Mouse (Mus musculus): ENCODE measurements around the gene AL732309.1. TPM values are rescaled to one million over a fixed set of nuclear protein-coding genes. Genes with fewer than 3 reads are reported as not detected.

Gene AL732309.1
- polyA plus RNA-seq, 1 experiment from 2014 or later: 3.0 TPM

DNA sequence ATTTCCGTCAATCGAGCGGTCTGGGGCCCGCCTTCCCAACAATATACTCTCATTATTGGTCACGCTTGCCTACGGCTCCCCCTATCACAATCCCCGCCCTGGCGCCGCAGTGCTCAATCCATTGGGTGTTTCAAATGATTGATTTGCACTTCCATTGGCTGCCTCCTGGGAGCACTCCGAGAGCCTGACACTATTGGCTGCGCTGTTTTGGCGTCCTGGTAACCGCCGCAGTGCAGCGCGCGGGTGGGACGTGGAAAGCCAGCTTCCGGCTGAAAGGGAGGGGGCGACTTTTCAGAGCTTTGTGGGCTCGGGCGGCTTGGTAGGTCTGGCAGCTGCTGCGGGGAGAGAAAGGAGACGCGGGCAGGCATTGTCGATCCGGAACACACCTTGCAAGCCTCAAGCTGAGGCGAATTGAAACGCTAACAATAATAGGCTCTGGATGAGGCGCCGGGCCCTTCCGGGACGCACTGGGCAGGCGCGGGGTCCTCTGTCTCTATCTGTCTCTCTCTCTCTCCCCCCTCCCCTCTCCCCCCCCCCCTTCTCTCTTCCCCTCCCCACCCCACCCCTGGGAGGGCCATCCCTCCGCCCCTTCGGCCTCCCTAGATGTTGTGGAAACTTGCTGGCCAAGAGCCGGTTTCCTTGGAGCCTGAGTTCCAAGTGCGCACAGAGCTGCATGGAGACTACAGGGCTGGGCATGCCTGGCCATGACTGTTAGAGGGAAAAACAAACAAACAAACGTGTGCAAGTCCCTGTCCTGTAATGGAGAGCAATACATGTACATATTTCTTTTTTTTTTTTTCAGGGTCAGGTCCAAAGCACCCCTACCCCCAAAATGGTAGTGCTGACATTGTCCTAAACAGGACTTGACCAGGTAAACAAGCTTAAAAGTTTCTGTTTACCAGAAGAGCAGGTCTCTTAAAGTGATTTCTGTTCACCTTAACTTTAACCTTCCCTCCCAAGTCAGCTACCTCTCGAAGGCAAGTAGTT, 21.6 kb downstream of the AL732309.1 start:
- Histone ChIP-seq H3K4me3 (ENCODE audit: inconsistent target) (peak overlapping the region; percentile 78), H3K79me2 (ENCODE audit: inconsistent target) (peaks cover 13% of the 10 kb centered on the region), H3K36me3 (ENCODE audit: inconsistent target) (no peaks in the 10 kb centered on the region), H3K27ac (peak overlapping the region; percentile 80)
- 3% methylated on average over 33 of the region's 41 CpGs for WGBS (ENCODE audit: missing documents)

DNA sequence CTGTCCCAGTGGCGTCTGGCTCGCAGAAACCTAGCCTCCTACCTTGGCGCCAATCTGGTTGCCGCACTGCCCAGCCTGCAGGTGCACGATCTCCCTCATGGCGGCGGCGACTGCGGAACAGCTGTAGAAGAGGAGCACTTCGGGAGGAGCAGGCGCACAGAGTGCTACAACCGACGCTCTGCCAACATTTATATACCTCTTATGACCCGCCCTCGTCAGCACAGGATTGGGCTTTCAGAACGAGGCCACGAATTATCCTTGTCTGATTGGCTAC, 22.2 kb downstream of the AL732309.1 start, which contains the start of gene Tubb4b:
Tubb4b (minus strand) TSS at position 211 of the 274 bp plus-strand sequence.
- H3K36me3 ChIP-seq (ENCODE audit: inconsistent target): no peaks in the 10 kb centered on the region
- peak within 1 kb of the TSS; percentile 80 for H3K27ac ChIP-seq
- WGBS (ENCODE audit: missing documents): 2% methylated on average over 17 of the region's 17 CpGs
- peaks cover 13% of the 10 kb centered on the region for H3K79me2 ChIP-seq (ENCODE audit: inconsistent target)
- H3K4me3 ChIP-seq (ENCODE audit: inconsistent target): peak within 1 kb of the TSS; percentile 78

DNA sequence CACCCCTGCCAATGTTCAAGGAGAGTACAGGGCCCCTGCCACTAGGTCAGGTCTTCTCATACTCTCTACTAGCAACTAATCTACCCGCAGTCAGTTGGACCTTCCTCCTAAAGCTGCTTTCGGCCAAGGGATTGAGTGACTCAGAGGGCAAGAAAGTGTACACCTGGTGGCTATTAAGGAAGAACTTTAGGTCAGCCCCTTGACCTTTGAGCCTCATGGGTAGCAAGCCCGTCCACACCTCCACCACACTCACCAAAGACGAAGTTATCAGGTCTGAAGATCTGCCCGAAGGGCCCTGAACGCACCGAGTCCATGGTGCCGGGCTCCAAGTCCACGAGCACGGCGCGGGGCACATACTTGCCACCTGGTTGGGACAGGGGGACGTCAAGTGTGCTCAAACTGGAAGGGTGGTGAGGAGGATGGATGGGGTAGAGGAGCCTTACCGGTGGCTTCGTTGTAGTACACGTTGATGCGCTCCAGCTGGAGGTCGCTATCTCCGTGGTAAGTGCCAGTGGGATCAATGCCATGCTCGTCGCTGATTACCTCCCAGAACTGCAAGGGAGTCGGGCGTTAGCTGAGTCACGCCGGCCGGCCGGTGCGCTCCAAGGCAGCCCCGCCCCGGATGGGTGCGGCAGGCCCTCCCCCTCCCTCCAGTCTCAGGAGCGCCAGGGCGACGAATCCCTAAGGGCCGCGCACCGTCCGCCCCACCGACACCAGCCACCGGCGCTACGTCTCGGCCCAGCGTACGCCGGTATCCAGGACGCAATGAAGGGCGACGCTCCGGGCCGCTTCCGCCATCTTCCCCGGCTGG, 22.8 kb downstream of the AL732309.1 start:
- Histone ChIP-seq H3K27ac (peak overlapping the region; percentile 68), H3K4me3 (ENCODE audit: inconsistent target) (peak overlapping the region; percentile 78), H3K79me2 (ENCODE audit: inconsistent target) (peaks cover 13% of the 10 kb centered on the region), H3K36me3 (ENCODE audit: inconsistent target) (no peaks in the 10 kb centered on the region)
- WGBS (ENCODE audit: missing documents): under 1% methylated on average over 47 of the region's 53 CpGs

DNA sequence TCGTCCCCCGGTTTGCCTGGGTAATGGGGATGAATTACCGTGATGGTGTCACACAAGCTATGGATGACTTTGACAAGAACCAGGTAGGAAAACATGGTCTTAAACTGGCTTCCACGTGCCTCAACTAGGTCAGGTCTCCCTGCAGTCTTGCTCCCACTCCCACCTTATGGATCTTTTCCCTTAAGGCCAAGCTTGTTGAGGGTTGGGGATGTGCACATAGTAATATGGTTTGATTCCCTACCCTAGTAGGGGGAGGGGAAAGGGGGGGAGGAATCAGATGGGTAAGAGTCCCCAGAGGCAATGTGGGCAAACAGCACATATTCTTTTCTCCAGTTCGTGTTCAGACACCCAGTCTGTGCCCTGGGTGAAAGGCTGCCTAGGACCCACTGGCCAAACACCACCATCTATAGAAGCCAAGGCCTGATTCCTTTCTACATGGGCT, 25.3 kb downstream of the AL732309.1 start:
- H3K4me3 ChIP-seq (ENCODE audit: inconsistent target): no peak overlapping the region
- H3K79me2 ChIP-seq (ENCODE audit: inconsistent target): peaks cover 13% of the 10 kb centered on the region
- no peak overlapping the region for H3K27ac ChIP-seq
- H3K36me3 ChIP-seq (ENCODE audit: inconsistent target): no peaks in the 10 kb centered on the region
- WGBS (ENCODE audit: missing documents): 90% methylated on average over 5 of the region's 5 CpGs

DNA sequence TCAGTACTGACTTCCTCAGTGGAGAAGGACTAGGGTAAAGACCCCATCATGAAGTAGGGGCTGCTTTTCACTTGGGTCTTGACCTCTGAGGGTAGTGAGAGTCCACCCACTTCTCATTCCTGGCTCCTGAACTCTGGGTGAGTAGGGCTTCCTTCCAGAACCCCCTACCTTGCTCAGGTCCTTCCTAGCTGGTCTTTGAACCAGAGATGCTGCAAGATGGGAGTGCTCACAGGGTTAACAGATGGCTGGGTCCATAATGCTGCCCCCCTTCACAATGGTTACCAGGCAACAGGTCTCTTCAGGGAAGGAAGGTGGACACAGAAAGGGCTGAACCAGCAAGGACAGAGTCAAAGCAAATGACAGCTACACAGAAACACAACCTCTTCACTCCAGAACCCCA, 28.2 kb downstream of the AL732309.1 start, which contains the start of gene Fam166a:
Fam166a (plus strand) TSS at position 301 of the 400 bp plus-strand sequence.
- Histone ChIP-seq H3K79me2 (ENCODE audit: inconsistent target) (peaks cover 6% of the 10 kb centered on the region), H3K4me3 (ENCODE audit: inconsistent target) (no peak within 1 kb of the TSS), H3K36me3 (ENCODE audit: inconsistent target) (no peaks in the 10 kb centered on the region), H3K27ac (no peak within 1 kb of the TSS)

DNA sequence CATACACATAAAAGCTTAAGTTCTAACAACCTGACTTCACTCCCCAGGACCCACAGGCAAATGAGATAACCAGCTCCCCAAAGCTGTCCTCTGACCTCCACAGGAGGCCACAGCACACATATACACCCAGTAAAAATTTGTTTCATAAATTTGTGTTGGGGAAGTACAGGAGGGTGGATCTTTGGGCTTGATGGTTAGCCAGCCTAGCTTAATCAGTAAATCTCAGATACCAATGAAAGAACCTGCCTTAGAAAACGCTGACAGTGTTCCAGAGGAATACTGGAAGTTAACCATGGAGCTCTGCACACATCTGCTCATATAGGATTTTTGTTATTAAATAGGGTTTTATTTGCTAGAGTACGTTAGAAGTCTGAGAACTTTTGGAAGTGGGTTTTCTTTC, 29.0 kb downstream of the AL732309.1 start:
- no peak overlapping the region for H3K4me3 ChIP-seq (ENCODE audit: inconsistent target)

DNA sequence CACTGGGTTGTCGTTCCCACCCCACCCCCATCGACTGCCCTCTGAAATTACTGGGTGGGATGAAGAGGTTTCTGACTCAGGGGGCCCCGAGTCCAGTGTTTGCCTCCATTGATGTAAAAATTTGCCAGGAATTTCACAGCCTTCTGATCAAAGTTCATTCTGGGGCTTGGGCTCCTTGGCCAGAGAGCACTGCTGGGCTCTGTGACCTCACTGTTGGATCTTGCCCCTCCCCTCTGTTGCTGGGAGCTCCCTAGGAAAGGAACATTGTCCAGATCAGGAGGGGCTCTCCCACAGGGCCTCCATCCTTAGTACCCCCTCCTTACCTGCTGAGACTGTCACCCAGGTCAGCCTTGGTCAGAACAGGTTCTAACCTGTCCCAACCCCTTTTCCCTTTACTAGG, 32.2 kb downstream of the AL732309.1 start, which contains the start of gene Stpg3:
Stpg3 (minus strand) TSS at position 194 of the 400 bp plus-strand sequence.
- Histone ChIP-seq H3K36me3 (ENCODE audit: inconsistent target) (no peaks in the 10 kb centered on the region), H3K4me3 (ENCODE audit: inconsistent target) (no peak within 1 kb of the TSS), H3K79me2 (ENCODE audit: inconsistent target) (peaks cover 16% of the 10 kb centered on the region), H3K27ac (no peak within 1 kb of the TSS)
- 86% methylated on average over 3 of the region's 3 CpGs for WGBS (ENCODE audit: missing documents)

More for the DNA sequence above, 29.0 kb downstream of the AL732309.1 start:
- Histone ChIP-seq H3K79me2 (ENCODE audit: inconsistent target) (no peaks in the 10 kb centered on the region), H3K36me3 (ENCODE audit: inconsistent target) (no peaks in the 10 kb centered on the region), H3K27ac (no peak overlapping the region)
- 90% methylated on average over 2 of the region's 2 CpGs for WGBS (ENCODE audit: missing documents)

DNA sequence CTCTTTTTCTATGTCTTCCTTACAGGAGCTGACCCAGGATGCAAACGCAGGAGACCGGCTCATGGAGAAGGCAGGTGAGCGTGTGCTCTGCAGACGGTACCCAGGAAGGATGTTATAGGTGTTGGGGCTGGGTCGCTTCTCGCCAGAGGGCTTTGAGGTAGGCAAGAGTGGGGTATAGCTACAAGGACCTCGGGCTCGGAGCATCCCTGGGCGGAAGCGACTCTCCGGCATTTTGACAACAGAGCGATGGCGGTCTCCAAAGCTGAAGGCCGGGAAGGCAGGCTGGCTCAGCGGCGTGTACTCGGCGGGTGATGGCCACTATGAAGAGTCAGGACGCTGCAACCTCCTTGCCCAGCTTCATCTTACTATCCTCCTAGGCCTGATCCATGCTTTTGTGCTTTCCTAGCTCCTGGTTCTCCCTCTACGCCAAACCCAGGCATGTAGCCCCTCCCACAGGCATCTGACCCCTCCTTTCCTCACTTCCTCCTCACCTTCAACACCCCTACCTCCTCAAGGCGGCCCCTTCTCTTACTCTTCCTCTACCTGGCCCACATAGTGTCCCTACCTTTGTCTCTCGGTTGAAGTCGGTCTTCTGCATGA, 33.3 kb downstream of the AL732309.1 start:
- Histone ChIP-seq H3K36me3 (ENCODE audit: inconsistent target) (peaks cover 5% of the 10 kb centered on the region; the same call in 1 of the 2 replicates), H3K79me2 (ENCODE audit: inconsistent target) (peaks cover 26% of the 10 kb centered on the region), H3K4me3 (ENCODE audit: inconsistent target) (no peak overlapping the region), H3K27ac (no peak overlapping the region)
- 89% methylated on average over 22 of the region's 23 CpGs for WGBS (ENCODE audit: missing documents)

DNA sequence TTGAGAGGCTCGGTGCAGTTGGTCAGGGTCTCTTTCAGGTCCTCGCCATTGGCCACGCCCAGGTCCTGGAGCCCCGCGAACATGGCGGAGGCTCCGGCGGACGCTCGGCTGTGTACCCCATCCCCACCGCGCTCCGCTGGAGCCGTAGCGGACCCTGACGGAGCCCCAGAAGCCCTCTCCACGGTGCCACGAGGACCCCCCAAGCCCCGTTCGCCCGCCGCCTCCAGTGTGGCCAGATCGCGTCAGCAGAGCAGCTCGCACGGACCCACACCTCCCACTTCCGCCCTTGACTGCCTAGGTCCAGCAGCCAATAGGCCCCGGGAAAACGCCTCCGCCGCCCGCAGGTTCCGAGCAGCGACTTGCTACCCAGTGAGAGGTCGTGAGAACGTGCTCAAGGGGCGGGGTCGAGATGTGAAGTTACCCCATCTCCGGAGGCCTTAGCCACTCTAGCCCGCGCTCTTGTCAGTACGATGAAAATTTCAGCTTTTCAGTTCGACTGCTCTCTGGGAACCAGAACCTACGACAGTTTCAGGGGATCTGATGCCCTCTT, 35.5 kb downstream of the AL732309.1 start, which contains the start of gene Nelfb:
Nelfb (minus strand) TSS at position 369 of the 550 bp plus-strand sequence.
- H3K4me3 ChIP-seq (ENCODE audit: inconsistent target): peak within 1 kb of the TSS; percentile 99
- under 1% methylated on average over 44 of the region's 44 CpGs for WGBS (ENCODE audit: missing documents)
- peak within 1 kb of the TSS; percentile 65 for H3K27ac ChIP-seq
- H3K79me2 ChIP-seq (ENCODE audit: inconsistent target): peaks cover 47% of the 10 kb centered on the region
- H3K36me3 ChIP-seq (ENCODE audit: inconsistent target): peaks cover 24% of the 10 kb centered on the region

DNA sequence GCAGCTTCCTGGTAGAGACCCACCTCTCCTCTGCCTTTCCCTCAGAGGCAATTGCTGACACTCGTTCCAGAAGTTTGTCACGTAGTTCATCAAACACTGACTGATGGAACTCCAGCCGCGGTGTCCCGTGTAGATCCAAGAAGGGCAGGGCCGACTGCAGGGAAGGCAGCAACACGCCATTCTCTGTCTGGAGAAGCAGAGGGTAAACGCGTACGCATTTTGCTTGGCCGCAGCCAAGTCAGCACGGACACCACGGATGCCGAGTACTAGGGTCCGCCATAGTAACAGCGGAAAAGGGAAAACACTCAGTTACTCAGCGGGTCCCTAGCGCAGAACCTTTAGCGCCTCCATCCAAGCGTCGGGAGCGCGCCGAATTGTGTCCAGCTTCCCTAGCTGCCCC, 36.0 kb downstream of the AL732309.1 start:
- Histone ChIP-seq H3K4me3 (ENCODE audit: inconsistent target) (peak overlapping the region; percentile 99), H3K36me3 (ENCODE audit: inconsistent target) (peaks cover 29% of the 10 kb centered on the region), H3K79me2 (ENCODE audit: inconsistent target) (peaks cover 52% of the 10 kb centered on the region), H3K27ac (peak overlapping the region; percentile 65)
- under 1% methylated on average over 24 of the region's 24 CpGs for WGBS (ENCODE audit: missing documents)

DNA sequence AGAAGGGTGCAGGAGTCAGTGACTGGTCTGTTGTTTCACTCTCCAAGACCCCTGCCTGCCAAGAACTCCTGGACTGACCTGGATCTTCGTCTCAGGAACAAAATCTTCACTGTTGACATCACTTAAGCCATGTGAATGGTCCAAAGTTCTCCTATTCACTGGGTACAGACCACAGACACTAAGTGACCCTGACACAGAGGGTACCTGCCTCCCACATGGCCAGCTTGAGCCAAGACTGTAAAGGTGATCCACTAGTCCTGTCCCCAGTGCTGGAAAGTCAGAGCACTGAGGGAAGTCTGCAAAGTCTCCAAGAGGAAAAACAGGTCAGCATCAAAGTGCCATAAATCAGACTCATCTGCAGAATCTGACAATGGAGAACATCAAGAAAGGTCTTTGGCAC, 39.1 kb downstream of the AL732309.1 start:
- no peak overlapping the region for H3K4me3 ChIP-seq (ENCODE audit: inconsistent target)
- H3K36me3 ChIP-seq (ENCODE audit: inconsistent target): peaks cover 60% of the 10 kb centered on the region
- 91% methylated on average over 1 of the region's 1 CpGs for WGBS (ENCODE audit: missing documents)
- H3K27ac ChIP-seq: no peak overlapping the region
- peaks cover 60% of the 10 kb centered on the region for H3K79me2 ChIP-seq (ENCODE audit: inconsistent target)

DNA sequence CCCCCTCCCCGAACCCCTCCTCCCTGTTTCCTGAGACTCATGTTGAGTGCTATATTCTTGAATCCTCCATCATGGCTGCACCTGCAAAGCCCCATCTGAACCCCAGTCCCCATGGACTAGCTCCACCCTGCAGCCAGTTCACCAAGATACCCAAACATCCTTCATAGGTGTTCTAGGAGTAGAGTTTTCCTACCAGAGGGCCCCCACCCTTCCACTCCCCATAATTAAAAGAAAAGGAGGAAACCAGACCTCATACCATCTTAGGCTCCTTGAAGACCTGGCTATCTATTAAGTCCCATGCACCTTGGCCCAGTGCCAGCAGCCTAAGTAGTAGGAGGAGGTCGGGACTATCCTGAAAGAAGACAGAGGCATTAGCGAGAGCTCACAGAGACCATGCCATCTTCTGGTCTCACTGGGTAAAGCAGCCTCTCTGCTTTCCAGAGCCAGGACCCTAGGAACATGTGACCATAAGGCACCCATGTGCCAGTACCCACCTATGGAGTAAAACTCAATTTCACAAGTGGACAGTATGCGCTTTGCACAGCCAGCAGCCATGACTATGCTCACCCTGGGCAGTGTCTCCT, 42.9 kb downstream of the AL732309.1 start:
- 69% methylated on average over 4 of the region's 4 CpGs for WGBS (ENCODE audit: missing documents)
- Histone ChIP-seq H3K27ac (no peak overlapping the region), H3K79me2 (ENCODE audit: inconsistent target) (peaks cover 37% of the 10 kb centered on the region), H3K4me3 (ENCODE audit: inconsistent target) (no peak overlapping the region), H3K36me3 (ENCODE audit: inconsistent target) (peaks cover 91% of the 10 kb centered on the region)

DNA sequence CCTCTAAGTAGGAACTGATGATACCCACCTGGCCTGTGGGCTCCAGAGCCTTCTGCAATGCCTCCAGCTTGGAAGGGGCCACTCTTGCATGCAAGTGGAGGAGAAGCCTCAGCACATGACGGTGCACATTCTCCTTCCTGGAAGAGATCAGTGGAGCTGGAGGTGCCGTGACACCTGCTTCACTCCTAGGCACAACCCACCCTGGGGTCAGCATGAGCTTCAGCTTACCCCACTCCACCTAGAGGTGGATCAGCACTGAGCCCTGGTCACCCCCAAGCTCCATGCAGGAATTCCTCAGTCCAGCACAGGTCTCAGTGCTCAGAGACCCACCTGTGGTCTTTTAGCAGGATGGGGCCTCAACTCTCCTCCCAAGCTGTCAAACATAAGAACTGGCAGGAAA, 46.0 kb downstream of the AL732309.1 start:
- Histone ChIP-seq H3K36me3 (ENCODE audit: inconsistent target) (peaks cover 62% of the 10 kb centered on the region), H3K27ac (no peak overlapping the region), H3K79me2 (ENCODE audit: inconsistent target) (peaks cover 12% of the 10 kb centered on the region; the same call in 1 of the 2 replicates), H3K4me3 (ENCODE audit: inconsistent target) (no peak overlapping the region)
- WGBS (ENCODE audit: missing documents): 88% methylated on average over 2 of the region's 2 CpGs

DNA sequence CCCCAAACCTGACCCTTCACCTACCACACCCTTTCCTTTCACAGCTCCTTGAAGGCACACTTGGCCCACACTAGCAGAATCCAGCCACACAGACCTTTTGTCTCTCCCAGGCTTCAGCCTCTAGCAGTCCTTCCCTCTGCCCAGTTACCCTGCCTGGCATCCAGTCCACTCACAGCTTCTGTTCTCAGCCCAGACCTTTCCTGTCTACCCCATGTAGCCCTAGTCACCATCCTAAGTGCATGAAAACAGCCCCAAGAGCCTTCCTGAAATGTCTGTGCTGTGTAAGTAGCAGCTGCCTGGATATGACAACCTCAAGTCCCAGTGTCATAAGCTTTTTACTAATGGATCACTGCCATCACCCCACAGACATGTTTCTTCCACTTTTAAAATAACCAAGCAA, 48.7 kb downstream of the AL732309.1 start:
- H3K36me3 ChIP-seq (ENCODE audit: inconsistent target): peaks cover 36% of the 10 kb centered on the region
- peak overlapping the region; percentile 98 for H3K27ac ChIP-seq
- H3K79me2 ChIP-seq (ENCODE audit: inconsistent target): peaks cover 29% of the 10 kb centered on the region
- H3K4me3 ChIP-seq (ENCODE audit: inconsistent target): no peak overlapping the region

All from macrophage (primary cell).